Mouse (Mus musculus) liver, embryonic 14.5 days (tissue): ENCODE data around the gene Ufc1. TPM values are rescaled to one million over a fixed set of nuclear protein-coding genes. Genes with fewer than 3 reads are reported as not detected.
"Not testable (repeated sequence)": the region's sequence is repeated elsewhere in the genome, so short reads cannot be mapped to it uniquely, and the experiment has no call there.

ENCODE experiments used
- ATAC-seq: fragments of 200-750 bp; cut with Nextera tagmentation; 2 replicates; pipeline ENCODE4 v1.8.0; 2017; ENCODE audit warnings: moderate number of reproducible peaks, mild to moderate bottlenecking, moderate library complexity; ENCODE audit not compliant: insufficient read depth
- DNase-seq, 3 experiments: peaks; one replicate each; pipeline ENCODE4 v3.0.0-alpha.2; 2012 to 2013; ENCODE audit warnings: low read depth in 3 of 3, low spot score in 3 of 3
- H3K27ac ChIP-seq: fragments of 300-500 bp; sonication (generic); 2 replicates; pipeline ENCODE4 v1.5.1; 2014; ENCODE audit warnings: moderate library complexity, mild to moderate bottlenecking, control low read depth, inconsistent platforms
- H3K27me3 ChIP-seq: fragments of 300-500 bp; sonication (generic); 2 replicates; pipeline ENCODE4 v1.6.1; 2014; ENCODE audit warnings: mild to moderate bottlenecking, low read length, moderate library complexity; ENCODE audit not compliant: control insufficient read depth, insufficient read depth
- H3K36me3 ChIP-seq: fragments of 300-500 bp; sonication (generic); replicated peaks from 2 replicates; pipeline ENCODE4 v1.6.1; 2014; ENCODE audit warnings: low read depth; ENCODE audit not compliant: control insufficient read depth, insufficient read depth
- H3K4me1 ChIP-seq, 2 experiments: fragments of 200-500 bp in 1 of 2; fragments of 300-500 bp in 1 of 2; sonication (generic) in 1 of 2; replicated peaks; 2 replicates each; pipeline ENCODE4 v1.6.1; 2012 to 2014; ENCODE audit warnings: antibody characterized with exemption in 1 of 2, inconsistent platforms in 1 of 2, low read length in 1 of 2; ENCODE audit not compliant: control insufficient read depth in 2 of 2, insufficient read depth in 2 of 2
- H3K4me2 ChIP-seq: fragments of 300-500 bp; sonication (generic); 2 replicates; pipeline ENCODE4 v1.6.1; 2014; ENCODE audit warnings: low read depth, mild to moderate bottlenecking, control low read depth, moderate library complexity
- H3K4me3 ChIP-seq, 2 experiments: fragments of 200-500 bp in 1 of 2; fragments of 300-500 bp in 1 of 2; sonication (generic) in 1 of 2; 2 replicates each; pipeline ENCODE4 v1.5.1; 2012 to 2014; ENCODE audit warnings: low read depth in 2 of 2, low read length in 2 of 2, mild to moderate bottlenecking in 2 of 2, control low read depth in 1 of 2, inconsistent platforms in 1 of 2, moderate library complexity in 1 of 2; ENCODE audit not compliant: insufficient read depth in 1 of 2
- H3K9ac ChIP-seq: fragments of 300-500 bp; sonication (generic); replicated peaks from 2 replicates; pipeline ENCODE4 v1.6.1; 2014; ENCODE audit warnings: mild to moderate bottlenecking, control low read depth, moderate library complexity
- H3K9me3 ChIP-seq: fragments of 300-500 bp; sonication (generic); 2 replicates; pipeline ENCODE4 v1.6.1; 2016; ENCODE audit warnings: low read length, mixed read lengths; ENCODE audit not compliant: control insufficient read depth
- CTCF ChIP-seq: IDR thresholded peaks from 2 replicates; pipeline ENCODE4 v1.5.1; 2016; ENCODE audit warnings: antibody characterized with exemption, low read depth, control low read depth
- EP300 ChIP-seq: IDR thresholded peaks from 2 replicates; pipeline ENCODE4 v1.6.1; 2016; ENCODE audit warnings: antibody characterized with exemption, low read depth
- WGBS: fragments of 180-500 bp; shearing (Covaris S2); extraction: QIAGEN DNeasy Blood & Tissue Kit; methylation state at CpG from one replicate; pipeline ENCODE4 v1.1.7; 2014; ENCODE audit not compliant: insufficient replicate concordance; 5-methylcytosine and 5-hydroxymethylcytosine counted together
- polyA plus RNA-seq, 2 experiments: library from polyadenylated mRNA; depleted of rRNA in 1 of 2; stranded (reverse) in 1 of 2; unstranded in 1 of 2; fragments of >200 nt; fragmentation: Nextera tagmentation in 1 of 2; extraction: Ambion mirVana in 1 of 2; gene quantifications; 2 replicates each; pipeline versions ENCODE4 v1.2.1 to v1.2.3; 2012 to 2014

The Ufc1 gene
- polyA plus RNA-seq, 2 experiments = 23.3 to 45.8 TPM

DNA sequence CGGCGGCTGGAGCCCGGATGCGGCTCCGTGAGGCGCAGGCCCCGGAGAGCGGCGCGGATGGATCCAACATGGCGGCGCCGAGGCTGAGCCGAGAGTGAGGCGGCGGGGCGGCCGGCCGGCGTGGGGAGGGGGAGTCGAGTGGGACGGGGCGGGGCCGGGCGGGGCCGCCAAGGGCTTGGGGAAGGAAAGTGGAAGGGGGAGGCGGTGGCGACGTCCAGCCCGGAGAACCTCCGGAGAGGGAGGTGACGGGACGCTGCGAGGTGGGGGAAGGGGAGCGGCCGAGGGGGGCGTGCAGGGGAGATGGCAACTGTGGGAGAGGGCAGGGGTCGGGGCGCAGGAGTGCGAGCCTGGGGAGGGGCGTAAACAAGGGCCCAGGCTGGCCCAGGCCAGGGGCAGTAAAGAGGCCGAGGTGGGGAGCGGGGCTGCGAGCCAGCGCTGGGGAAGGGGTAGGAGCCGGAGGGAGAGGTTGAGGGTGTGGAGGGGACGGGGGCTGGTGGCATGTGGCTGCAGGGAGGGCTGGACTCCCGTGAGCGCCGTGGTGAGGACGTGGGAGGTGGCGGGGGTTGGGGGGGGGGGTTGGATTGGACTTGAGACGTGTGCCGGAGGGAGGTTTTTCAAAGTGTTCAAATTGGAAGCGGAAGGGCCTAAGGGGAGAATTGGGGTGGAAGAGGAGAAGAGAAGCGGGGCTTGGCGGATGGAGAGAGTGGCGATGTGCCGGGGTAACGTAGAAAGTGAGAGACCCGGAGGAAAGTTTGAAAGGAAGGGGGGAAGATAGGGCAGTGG, 34.8 kb upstream of the Ufc1 start:
- ATAC-seq (peak; percentile 37; the same call in 1 of the 2 replicates), DNase-seq (no peak)
- WGBS = 1% methylated on average over 61 of the region's 61 CpGs
- Histone ChIP-seq H3K4me3 (peak overlapping the region; percentile 73 to 82), H3K4me2 (peak overlapping the region; percentile 84), H3K9me3 (no peaks in the 10 kb centered on the region), H3K4me1 (peaks cover 13 to 17% of the 10 kb centered on the region in 2 experiments), H3K27ac (peak overlapping the region; percentile 83), H3K9ac (peak overlapping the region; percentile 96), H3K27me3 (no peaks in the 10 kb centered on the region), H3K36me3 (no peaks in the 10 kb centered on the region)
- TF ChIP-seq CTCF (no peak), EP300 (no peak)

DNA sequence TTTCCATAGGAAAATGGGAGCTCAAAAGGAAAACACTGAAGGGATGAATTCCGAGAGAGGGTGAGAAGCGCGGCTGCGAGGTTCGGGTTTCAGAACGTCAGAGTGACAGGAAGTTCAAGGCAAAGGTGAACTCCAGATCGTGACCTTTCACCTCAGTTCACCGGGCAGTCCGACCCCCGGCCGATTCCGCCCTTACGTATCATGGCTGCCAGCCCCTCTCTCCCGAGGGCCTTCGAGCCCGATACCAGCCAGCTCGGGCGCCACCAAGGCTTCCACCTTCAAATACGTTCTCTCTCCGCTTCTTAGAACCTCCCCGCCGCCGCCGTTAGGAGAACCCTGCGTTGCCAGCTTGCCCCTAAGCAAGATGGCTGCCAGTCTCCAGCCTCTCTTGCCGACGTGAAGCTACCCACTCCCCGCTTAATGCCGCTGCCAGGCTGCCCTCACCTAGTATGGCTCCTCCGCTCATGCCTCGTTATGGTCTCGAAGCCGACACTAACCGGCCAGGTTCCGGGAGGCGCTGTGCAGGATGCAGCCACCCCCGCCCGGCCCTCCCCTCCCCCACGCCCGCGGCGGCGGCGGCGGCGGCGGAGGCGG, 34.1 kb upstream of the Ufc1 start, which contains the start of gene Dedd:
Dedd (plus strand) TSS at position 307 of the 594 bp plus-strand sequence.
- Histone ChIP-seq H3K4me1 (peaks cover 13 to 17% of the 10 kb centered on the region in 2 experiments), H3K4me3 (peak within 1 kb of the TSS; percentile 73 to 82), H3K9ac (peak within 1 kb of the TSS; percentile 96), H3K27ac (peak within 1 kb of the TSS; percentile 83), H3K36me3 (no peaks in the 10 kb centered on the region), H3K4me2 (peak within 1 kb of the TSS; percentile 84), H3K27me3 (no peaks in the 10 kb centered on the region), H3K9me3 (no peaks in the 10 kb centered on the region)
- TF ChIP-seq EP300 (no peak), CTCF (no peak; the same call in 1 of the 2 replicates)
- under 1% methylated on average over 48 of the region's 48 CpGs for WGBS
- peak; percentile 73 to 78 (median 74) for DNase-seq
- ATAC-seq = peak; percentile 86

DNA sequence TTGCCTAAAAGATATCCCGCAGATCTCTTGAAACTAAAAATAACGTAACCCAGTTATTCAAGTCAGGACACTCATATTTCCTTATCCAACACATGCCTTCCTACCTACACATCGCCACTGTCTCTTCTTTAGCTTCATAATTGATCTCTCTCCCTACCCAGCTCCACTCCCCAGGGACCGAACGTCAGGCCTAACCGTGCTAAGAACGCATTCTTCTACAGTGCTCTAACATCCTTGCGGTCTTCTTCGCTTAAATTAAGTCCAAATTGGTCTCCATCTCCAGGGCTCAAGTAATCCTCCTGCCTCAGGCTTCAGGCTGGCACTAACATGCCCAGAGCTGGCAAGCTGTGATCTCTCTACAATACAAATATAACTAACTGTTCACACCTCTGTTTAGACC, 33.4 kb upstream of the Ufc1 start:
- Histone ChIP-seq H3K4me3 (peak overlapping the region; percentile 73 to 82), H3K4me1 (peaks cover 13 to 17% of the 10 kb centered on the region in 2 experiments), H3K27me3 (no peaks in the 10 kb centered on the region), H3K9me3 (no peaks in the 10 kb centered on the region), H3K36me3 (no peaks in the 10 kb centered on the region), H3K4me2 (peak overlapping the region; percentile 84), H3K27ac (peak overlapping the region; percentile 83), H3K9ac (peak overlapping the region; percentile 96)
- no peak for TF ChIP-seq CTCF
- no peak for TF ChIP-seq EP300
- 24% methylated on average over 9 of the region's 9 CpGs for WGBS
- ATAC-seq = no peak
- DNase-seq = no peak

DNA sequence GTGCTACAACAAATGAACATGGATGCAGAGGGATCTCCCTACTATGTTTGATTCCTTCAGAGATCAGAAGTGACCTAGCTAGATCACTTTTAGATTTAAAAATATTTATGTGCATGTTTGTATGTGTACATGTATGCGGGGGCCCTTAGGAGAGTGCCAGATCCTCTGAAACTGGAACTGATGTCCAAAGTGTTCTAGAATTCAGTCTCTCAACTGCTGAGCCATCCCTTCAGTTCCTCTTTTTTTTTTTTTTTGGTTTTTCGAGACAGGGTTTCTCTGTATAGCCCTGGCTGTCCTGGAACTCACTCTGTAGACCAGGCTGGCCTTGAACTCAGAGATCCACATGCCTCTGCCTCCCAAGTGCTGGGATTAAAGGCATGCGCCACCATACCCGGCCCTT, 31.8 kb upstream of the Ufc1 start:
- H3K27me3 ChIP-seq, H3K27ac ChIP-seq, DNase-seq, H3K9me3 ChIP-seq, H3K4me3 ChIP-seq, ATAC-seq, H3K4me2 ChIP-seq, H3K9ac ChIP-seq, H3K36me3 ChIP-seq: not testable (repeated sequence)
- 52% methylated on average over 4 of the region's 4 CpGs for WGBS
- H3K4me1 ChIP-seq = peaks cover 13 to 19% of the 10 kb centered on the region in 2 experiments

DNA sequence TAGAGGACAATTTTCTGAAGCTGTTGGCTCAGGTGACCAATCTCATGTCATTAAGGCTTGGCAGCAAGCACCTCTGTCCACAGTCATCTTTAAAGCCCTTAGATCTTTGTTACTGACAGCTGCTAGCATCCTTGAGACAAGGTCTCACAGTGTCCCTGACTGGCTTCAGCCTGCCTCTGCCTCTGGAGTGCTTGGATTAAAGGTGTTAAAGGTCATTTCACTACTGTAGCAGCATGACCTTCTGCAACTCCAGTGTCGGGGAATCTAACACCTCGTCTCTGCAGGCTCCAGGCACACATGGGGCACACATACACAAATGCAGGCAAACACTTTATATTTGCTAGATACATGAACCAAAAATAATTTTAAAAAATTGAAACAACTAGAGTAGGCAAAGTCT, 30.7 kb upstream of the Ufc1 start:
- Histone ChIP-seq H3K4me1 (peaks cover 12 to 13% of the 10 kb centered on the region in 2 experiments), H3K27me3 (no peaks in the 10 kb centered on the region), H3K27ac (no peak overlapping the region), H3K9me3 (no peaks in the 10 kb centered on the region), H3K36me3 (no peaks in the 10 kb centered on the region), H3K4me3 (no peak overlapping the region), H3K9ac (no peak overlapping the region), H3K4me2 (no peak overlapping the region)
- ATAC-seq (no peak), DNase-seq (no peak)
- WGBS = 78% methylated on average over 2 of the region's 2 CpGs
- TF ChIP-seq CTCF (no peak), EP300 (no peak)
